Mouse (Mus musculus) forebrain, embryonic 16.5 days (tissue): ENCODE results near the gene Rpl36-ps4. TPM values are rescaled to one million over a fixed set of nuclear protein-coding genes. Genes with fewer than 3 reads are reported as not detected.

Experiments
- ATAC-seq: fragments of 200-750 bp; cut with Nextera tagmentation; 2 replicates; pipeline ENCODE4 v1.8.0; 2017; ENCODE audit warnings: mild to moderate bottlenecking, moderate library complexity
- H3K27ac ChIP-seq: fragments of 300-500 bp; sonication (generic); 2 replicates; pipeline ENCODE4 v1.5.1; 2014; ENCODE audit warnings: low read length, control low read depth
- H3K27me3 ChIP-seq: fragments of 300-500 bp; sonication (generic); replicated peaks from 2 replicates; pipeline ENCODE4 v1.6.1; 2014; ENCODE audit warnings: low read length; ENCODE audit not compliant: control insufficient read depth, insufficient read depth
- H3K36me3 ChIP-seq: fragments of 300-500 bp; sonication (generic); 2 replicates; pipeline ENCODE4 v1.6.1; 2014; ENCODE audit not compliant: control insufficient read depth, insufficient read depth
- H3K4me1 ChIP-seq: fragments of 300-500 bp; sonication (generic); replicated peaks from 2 replicates; pipeline ENCODE4 v1.6.1; 2014; ENCODE audit warnings: low read length; ENCODE audit not compliant: control insufficient read depth, insufficient read depth
- H3K4me2 ChIP-seq: fragments of 300-500 bp; sonication (generic); 2 replicates; pipeline ENCODE4 v1.6.1; 2014; ENCODE audit warnings: mild to moderate bottlenecking, low read length, control low read depth
- H3K4me3 ChIP-seq: fragments of 300-500 bp; sonication (generic); replicated peaks from 2 replicates; pipeline ENCODE4 v1.5.1; 2014; ENCODE audit warnings: mild to moderate bottlenecking, low read length, control low read depth
- H3K9ac ChIP-seq: fragments of 300-500 bp; sonication (generic); replicated peaks from 2 replicates; pipeline ENCODE4 v1.6.1; 2014; ENCODE audit warnings: low read depth, low read length, control low read depth
- H3K9me3 ChIP-seq: fragments of 300-500 bp; sonication (generic); 2 replicates; pipeline ENCODE4 v1.6.1; 2016; ENCODE audit warnings: low read length; ENCODE audit not compliant: control insufficient read depth
- WGBS: fragments of 180-500 bp; shearing (Covaris S2); extraction: QIAGEN DNeasy Blood & Tissue Kit; methylation state at CpG from one replicate; pipeline ENCODE4 v1.1.7; 2014; 5-methylcytosine and 5-hydroxymethylcytosine counted together
- polyA plus RNA-seq: library from polyadenylated mRNA; unstranded; fragments of >200 nt; fragmentation: Nextera tagmentation; extraction: Ambion mirVana; gene quantifications from 2 replicates; pipeline ENCODE4 v1.2.1, GENCODE M21; 2015

Rpl36-ps4 gene
- not detected in 2 replicates for polyA plus RNA-seq

GRCm38 (mm10) chr17:87920677-87921076 is at the start of gene Rpl36-ps4:
Gene Rpl36-ps4, plus strand, starts transcription at chr17:87920977.
- Histone ChIP-seq H3K36me3 (no peaks in the 10 kb centered on the region), H3K27ac (no peak within 1 kb of the TSS), H3K27me3 (no peaks in the 10 kb centered on the region), H3K4me1 (no peaks in the 10 kb centered on the region), H3K9ac (no peak within 1 kb of the TSS), H3K9me3 (no peaks in the 10 kb centered on the region), H3K4me2 (no peak within 1 kb of the TSS), H3K4me3 (no peak within 1 kb of the TSS)
- no peak for ATAC-seq
- WGBS, result 91% methylated on average over 5 of the region's 5 CpGs

GRCm38 (mm10) chr17:87871461-87872126 is 49.2 kb upstream of the Rpl36-ps4 start:
- 82% methylated on average over 13 of the region's 13 CpGs for WGBS
- Histone ChIP-seq H3K4me2 (no peak overlapping the region), H3K9me3 (no peaks in the 10 kb centered on the region), H3K4me3 (no peak overlapping the region), H3K36me3 (no peaks in the 10 kb centered on the region), H3K9ac (no peak overlapping the region), H3K27ac (no peak overlapping the region), H3K4me1 (peaks cover 5% of the 10 kb centered on the region; the same call in 1 of the 2 replicates), H3K27me3 (no peaks in the 10 kb centered on the region)
- ATAC-seq, result no peak

GRCm38 (mm10) chr17:87872286-87872685 is 48.5 kb upstream of the Rpl36-ps4 start:
- Histone ChIP-seq H3K9me3 (no peaks in the 10 kb centered on the region), H3K4me2 (no peak overlapping the region), H3K27ac (no peak overlapping the region), H3K4me3 (no peak overlapping the region), H3K36me3 (no peaks in the 10 kb centered on the region), H3K4me1 (peaks cover 9% of the 10 kb centered on the region; the same call in 1 of the 2 replicates), H3K27me3 (no peaks in the 10 kb centered on the region), H3K9ac (no peak overlapping the region)
- WGBS, result 10% methylated on average over 4 of the region's 4 CpGs
- ATAC-seq, result peak; percentile 43; the same call in 1 of the 2 replicates

- Histone ChIP-seq H3K4me2 (no peak overlapping the region), H3K9ac (no peak overlapping the region), H3K4me3 (no peak overlapping the region), H3K9me3 (no peaks in the 10 kb centered on the region), H3K4me1 (peaks cover 14% of the 10 kb centered on the region), H3K36me3 (no peaks in the 10 kb centered on the region), H3K27ac (no peak overlapping the region), H3K27me3 (no peaks in the 10 kb centered on the region)
- ATAC-seq, result no peak
- 74% methylated on average over 7 of the region's 7 CpGs for WGBS
These were observed 47.3 kb upstream of the Rpl36-ps4 start for GRCm38 (mm10) chr17:87873456-87873855.

GRCm38 (mm10) chr17:87873943-87874342 is 46.8 kb upstream of the Rpl36-ps4 start:
- Histone ChIP-seq H3K36me3 (no peaks in the 10 kb centered on the region), H3K4me2 (no peak overlapping the region), H3K27ac (no peak overlapping the region), H3K9ac (no peak overlapping the region), H3K27me3 (no peaks in the 10 kb centered on the region), H3K4me3 (no peak overlapping the region), H3K9me3 (no peaks in the 10 kb centered on the region), H3K4me1 (peaks cover 14% of the 10 kb centered on the region)
- no peak for ATAC-seq
- WGBS, result 83% methylated on average over 4 of the region's 4 CpGs

GRCm38 (mm10) chr17:87875346-87875920 is 45.3 kb upstream of the Rpl36-ps4 start:
- Histone ChIP-seq H3K9me3 (no peaks in the 10 kb centered on the region), H3K4me3 (no peak overlapping the region), H3K36me3 (no peaks in the 10 kb centered on the region), H3K4me2 (no peak overlapping the region), H3K27me3 (no peaks in the 10 kb centered on the region), H3K4me1 (peaks cover 25% of the 10 kb centered on the region), H3K27ac (no peak overlapping the region), H3K9ac (no peak overlapping the region)
- 91% methylated on average over 8 of the region's 8 CpGs for WGBS
- no peak for ATAC-seq

GRCm38 (mm10) chr17:87876295-87877000 is 44.3 kb upstream of the Rpl36-ps4 start:
- H3K9ac ChIP-seq, result no peak overlapping the region
- no peak overlapping the region for H3K4me2 ChIP-seq
- H3K9me3 ChIP-seq, result no peaks in the 10 kb centered on the region
- no peaks in the 10 kb centered on the region for H3K27me3 ChIP-seq
- H3K4me1 ChIP-seq, result peaks cover 25% of the 10 kb centered on the region
- H3K27ac ChIP-seq, result no peak overlapping the region
- no peak overlapping the region for H3K4me3 ChIP-seq
- WGBS, result 83% methylated on average over 11 of the region's 11 CpGs
- no peak for ATAC-seq
- no peaks in the 10 kb centered on the region for H3K36me3 ChIP-seq

- Histone ChIP-seq H3K27me3 (no peaks in the 10 kb centered on the region), H3K9ac (0 out of 2 replicates have a peak overlapping the region, but pooled peaks have one; percentile 3), H3K27ac (no peak overlapping the region), H3K9me3 (no peaks in the 10 kb centered on the region), H3K4me1 (peaks cover 22% of the 10 kb centered on the region), H3K4me3 (no peak overlapping the region), H3K36me3 (no peaks in the 10 kb centered on the region), H3K4me2 (peak overlapping the region; percentile 15; the same call in 1 of the 2 replicates)
- peak; percentile 59 for ATAC-seq
- 9% methylated on average over 25 of the region's 25 CpGs for WGBS
These were observed 43.3 kb upstream of the Rpl36-ps4 start for GRCm38 (mm10) chr17:87877207-87878073.
